Mouse (Mus musculus) CD4-positive helper T cell, adult 2 months (primary cell): ENCODE measurements around the gene Naip1.
"Not testable (repeated sequence)": the region's sequence is repeated elsewhere in the genome, so short reads cannot be mapped to it uniquely, and the experiment has no call there.

Experiments used
- DNase-seq: peaks from one replicate; pipeline ENCODE4 v3.0.0-alpha.2; 2012; ENCODE audit warnings: low read depth, missing footprints, low spot score

Naip1 gene

DNA sequence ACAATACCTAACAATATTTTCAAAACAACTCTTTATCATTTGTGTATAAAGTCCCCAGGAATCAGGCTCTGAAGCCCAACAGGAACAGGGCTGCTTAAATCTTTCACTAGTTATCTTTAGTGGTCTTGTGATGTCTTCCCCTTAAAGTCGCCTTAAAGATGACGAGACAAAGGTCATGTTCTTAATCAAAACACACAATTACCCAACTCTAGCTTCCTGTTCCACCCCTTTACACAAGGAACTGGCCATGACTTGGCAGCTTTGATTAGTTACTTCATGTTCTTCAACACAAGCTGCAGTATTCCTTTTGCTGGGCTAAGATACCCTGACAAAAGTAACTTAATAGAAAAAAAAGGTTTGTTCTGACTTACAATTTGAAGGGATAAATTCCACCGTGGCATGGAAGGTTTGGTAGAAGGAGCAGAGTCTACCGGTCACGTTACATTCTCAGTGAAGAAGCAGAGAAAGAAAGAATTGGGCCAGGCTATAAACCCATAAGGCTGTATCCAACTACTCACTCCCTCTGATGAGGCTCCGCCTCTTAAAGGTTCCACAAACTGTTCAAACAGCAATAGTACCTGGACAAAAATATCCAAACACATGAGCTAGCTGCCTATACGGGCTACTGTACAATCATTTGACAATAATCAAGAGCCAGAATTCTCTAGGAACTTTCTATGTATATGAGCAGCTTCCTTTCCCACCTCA, 49.6 kb downstream of the Naip1 start:
- not testable (repeated sequence) for DNase-seq

DNA sequence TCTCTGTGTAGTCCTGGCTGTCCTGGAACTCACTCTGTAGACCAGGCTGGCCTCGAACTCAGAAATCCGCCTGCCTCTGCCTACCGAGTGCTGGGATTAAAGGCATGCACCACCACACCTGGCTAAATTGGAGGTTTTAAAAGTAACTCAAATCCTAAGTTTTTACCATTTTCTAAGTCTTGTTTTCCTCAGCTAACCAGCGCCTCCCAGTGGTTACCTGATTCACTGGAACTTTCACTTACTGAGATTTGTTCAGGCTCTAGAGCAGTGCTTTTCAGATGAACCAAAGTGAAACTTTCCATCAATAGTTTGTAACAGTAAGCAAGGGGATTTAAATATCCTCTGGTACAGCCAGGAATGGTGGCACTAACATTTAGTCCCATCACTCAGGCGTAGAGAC, 61.6 kb downstream of the Naip1 start:
- DNase-seq = peak; percentile 16

DNA sequence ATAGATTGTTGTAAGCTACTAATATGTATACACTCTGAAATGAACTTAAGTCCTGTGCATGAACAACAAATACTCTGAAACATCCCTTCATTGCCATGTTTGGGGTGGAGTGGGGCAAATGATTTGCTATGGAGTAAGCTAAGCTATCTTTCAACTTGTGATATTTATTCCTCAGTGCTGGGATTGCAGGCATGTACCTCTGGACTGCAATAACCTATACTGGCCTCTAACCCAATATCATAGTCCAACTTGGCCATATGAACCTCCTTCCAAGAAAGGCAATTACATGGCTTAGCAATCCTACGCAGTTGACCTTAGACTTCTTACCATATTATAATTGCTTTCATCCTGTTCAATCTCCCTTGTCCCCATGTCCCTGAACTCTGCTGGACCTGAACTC, 82.1 kb downstream of the Naip1 start:
- no peak for DNase-seq
